Mouse (Mus musculus) c-Kit-positive CD71-positive TER-119-positive erythroid progenitor cells, embryonic 14.5 days (primary cell): ENCODE measurements around the gene Rps6ka5.

Experiments
- DNase-seq: peaks from one replicate; pipeline ENCODE4 v3.0.0-alpha.2; 2013; ENCODE audit warnings: low spot score

Gene Rps6ka5

DNA sequence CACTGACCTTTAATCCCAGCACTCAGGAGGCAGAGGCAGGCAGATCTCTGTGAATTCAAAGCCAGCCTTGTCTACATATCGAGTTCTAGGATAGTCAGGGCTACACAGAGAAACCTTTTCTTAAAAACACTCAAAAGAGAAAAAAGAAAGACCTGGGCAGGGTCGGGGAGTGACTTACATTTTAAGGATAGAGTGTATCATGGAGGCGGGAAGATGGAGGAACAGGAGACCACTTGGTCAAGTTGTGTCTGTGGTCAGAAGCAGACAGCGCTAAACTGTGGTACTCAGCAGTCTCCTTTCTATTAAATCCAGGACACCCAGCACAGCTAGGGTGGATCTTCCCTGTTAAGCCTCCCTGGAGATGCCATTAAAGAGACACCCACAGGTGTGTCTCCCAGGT is at the start of gene Rps6ka5:
Rps6ka5 (minus strand) TSS at position 333 of the 400 bp plus-strand sequence.
- DNase-seq, result no peak

DNA sequence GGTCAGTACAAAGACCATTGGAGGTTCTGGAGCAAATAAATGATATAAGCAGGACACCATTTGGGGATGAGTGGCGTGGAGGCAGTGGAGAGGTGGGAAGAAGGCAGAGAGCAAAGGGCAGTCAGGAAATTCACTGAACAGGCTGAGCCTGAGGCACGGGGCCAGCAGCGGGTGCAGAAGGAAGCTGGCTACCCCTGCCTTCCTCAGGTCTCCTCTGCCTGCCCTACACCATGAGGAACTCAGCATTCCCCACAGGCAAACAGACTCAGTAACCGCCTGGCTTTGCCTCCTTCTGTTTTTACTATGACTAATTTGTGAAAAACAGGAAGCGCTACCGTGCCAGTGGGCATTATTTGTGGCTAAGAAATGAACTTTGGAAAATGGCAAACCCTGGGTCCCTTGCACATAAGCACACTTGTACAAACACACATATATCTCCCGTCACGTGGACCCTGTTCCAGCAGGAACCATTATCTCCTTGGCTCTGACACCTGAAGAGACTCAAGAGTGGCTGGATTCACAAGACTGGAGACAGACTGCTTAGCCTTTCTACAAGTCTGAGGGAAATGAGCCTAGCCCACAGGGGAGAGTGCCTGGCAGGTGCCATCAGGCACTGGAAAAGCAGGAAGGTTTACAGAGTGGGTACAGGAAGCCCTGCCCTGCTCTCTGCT is 49.3 kb upstream of the Rps6ka5 start:
- DNase-seq, result no peak

DNA sequence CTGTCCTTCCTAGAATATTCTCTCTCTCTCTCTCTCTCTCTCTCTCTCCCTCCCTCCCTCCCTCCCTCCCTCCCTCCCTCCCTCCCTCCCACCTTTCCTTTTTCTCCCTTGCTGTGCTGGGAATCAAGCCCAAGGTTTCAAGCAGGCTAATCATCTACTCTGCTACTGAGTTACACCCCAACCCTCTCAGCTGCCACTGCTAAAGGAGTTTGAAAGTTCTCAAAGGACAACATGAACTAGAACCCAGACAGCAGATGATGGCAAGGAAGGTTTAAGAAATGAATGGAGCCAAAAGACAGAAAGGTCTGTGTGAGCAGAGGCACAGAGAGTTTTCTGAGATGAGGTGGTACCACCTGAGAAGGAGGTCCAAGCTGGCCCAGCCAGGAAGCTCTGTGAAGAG is 48.5 kb upstream of the Rps6ka5 start:
- DNase-seq, result no peak

DNA sequence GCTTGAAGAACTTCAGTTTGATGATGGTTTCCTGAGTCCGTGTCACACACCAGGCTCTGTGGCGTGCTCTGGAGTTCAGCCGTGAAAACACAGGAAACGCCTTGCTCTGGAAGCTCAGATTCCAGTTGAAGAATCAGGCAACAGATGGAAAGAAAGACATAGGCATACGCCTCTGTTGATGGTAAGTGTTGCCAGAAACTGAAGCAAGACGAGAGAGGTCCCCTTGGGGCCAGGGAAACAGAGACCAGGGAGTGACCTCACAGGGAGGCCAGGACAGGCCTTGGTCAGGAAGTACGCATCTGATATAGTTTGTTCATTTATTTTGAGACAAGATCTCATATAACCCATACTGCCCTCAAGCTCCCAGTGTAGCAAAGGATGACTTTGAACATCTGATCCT is 48.0 kb upstream of the Rps6ka5 start:
- DNase-seq, result no peak

DNA sequence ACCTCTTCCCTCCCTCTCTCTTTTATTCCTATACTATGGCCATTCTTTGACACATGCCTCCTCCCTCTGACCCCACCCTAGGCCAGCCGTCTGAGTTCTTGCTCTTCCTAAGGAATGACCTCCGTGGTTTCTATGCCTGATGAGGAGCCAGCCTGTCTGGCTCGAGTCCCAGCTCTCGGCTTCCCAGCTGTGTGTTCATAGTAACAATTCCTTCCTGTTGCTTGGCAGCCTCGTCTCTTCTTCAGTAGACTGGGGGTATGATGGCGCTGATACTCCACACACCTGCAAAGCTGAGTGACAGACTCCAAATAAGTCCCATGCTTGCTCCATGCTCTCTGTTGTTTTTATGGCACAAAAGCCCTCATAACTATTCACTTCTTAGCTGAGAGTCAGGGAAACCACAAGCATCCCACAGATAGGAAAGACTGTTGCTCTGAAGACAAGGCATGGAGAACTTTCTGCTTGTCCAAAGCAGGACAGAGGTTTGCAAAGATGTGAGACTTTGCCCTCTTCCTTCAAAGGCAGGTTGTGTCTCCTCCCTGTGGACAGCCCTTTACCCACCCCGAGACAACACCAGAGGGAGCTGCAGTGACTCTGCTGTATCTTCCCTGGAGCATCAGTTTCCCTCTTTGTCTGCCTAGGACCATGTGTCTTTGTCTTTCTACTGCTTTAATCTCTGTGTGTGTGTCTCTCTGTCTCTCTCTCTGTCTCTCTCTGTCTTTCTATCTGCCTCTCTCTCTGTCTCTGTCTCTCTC is 45.6 kb upstream of the Rps6ka5 start:
- DNase-seq, result no peak

DNA sequence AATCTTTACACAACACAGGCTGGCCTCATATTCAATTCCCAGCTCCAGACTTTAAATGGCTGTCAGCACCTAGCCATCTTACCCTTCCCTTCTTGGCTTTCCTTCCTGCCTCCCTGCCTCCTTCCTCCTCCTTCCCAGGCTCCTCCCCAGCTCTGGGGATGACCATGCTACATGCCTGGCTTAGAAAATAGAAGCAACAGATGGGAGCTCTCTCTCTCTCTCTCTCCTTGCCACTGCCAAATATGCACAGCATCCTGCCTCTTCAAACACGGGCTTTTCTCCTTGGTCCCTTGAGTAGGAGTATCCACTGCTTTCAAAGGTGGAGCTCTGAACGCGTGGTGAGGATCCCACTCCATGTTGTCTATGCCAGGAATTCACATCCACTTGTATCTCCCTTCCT is 44.0 kb upstream of the Rps6ka5 start:
- no peak for DNase-seq

DNA sequence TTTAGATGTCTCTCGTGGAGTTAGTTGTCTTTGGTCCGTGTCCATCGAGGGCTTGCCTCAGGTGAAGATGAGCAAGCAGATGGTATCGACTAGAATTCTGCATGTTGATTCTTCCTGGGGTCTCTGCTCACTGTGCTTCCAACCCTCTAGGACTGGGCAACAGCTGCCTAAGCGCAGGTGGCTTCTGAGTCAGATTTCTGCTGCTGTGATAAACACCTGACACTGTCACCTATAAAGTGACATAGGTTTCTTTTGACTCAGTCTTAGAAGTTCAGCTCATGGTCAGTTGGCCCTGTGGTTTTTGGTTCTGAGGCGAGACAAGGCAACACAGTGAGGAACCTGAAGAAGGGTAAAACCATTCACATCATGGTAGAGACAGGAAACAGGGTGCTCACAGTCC is 43.1 kb upstream of the Rps6ka5 start:
- DNase-seq, result no peak

DNA sequence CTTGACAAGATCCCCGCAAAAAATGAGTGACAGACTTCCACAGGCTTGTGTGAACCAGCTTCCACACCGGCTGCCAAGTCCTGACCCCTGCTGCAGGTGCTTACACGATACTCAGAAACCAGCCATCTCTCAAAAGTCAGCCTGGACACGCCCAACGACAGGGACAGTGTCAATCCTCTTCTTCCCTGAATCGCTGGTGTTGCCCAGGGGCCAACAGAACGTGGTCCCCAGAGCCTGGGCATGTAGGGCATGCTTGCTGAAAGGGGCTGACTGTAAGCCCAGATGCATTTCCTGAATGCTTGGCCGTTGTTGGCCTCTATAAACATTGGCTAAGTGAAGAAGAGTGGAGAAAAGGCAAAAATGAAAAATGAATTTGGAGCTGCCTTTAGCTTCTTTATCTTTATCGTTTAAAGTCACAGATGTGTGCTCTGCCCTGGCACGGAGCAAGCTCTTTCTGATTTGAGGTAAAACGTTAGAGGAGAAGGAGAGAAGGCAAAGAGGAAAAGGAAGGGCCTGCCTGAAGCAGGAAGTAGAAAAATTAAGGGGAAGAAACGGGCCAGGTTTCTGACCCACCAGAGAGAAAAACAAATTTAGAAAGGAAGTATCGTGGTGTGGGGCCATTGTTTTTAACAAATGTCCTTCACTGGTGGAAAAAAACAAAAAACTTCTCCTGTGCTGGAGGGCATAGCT is 37.7 kb upstream of the Rps6ka5 start:
- no peak for DNase-seq

DNA sequence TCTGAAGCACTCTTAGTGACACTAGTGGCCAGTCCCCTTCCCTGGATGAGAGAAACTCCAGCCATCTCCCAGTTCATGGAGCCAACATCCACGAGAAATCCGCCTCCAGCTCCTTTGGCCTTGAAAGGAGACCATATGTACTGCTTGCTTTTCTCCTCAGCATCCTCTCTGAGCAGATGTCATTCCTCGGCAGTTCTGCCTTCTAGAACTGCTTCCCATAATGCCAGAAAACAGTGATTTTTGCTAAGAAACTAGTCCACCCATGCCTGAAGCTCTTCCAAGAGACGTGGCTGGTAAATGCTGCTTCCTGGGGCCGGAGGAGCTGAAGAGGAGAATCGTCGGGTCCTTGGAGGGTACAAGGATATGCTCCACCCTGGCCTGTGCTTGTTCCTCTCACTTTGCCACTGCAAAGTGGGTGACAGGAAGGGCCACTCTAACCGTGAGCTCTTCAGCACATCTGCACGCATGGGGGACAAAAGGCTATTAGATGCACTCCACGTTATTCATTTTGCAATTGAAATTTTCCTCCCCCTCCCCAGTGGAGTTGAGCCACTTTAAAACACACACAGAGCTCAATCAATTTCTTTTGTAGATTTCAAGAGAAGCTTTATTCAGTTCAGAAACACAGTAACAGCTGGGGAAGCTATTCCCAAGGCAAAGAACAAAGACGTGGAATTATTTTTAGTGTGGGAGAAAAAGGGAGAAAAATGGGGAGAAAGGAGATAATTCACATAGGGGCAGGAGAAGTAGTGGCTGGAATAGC is 36.1 kb upstream of the Rps6ka5 start:
- no peak for DNase-seq

DNA sequence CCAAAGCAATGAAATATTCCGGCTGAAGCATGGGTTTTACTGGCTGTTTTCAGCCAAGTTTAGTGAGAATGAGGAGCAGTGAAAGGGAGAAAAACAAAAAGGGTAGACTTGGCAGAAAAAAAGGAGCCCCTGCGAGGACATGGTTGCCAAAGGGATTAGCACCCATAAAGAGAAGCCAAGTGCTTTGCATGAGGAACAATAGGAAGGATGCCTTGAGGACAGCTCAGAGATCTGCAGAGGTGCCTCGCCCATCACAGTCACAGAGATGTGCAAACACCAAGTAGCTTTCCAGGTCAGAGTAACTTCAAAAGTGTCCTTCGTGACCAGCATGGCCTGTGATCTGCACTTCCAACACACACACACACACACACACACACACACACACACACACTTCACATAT is 30.6 kb upstream of the Rps6ka5 start:
- no peak for DNase-seq

DNA sequence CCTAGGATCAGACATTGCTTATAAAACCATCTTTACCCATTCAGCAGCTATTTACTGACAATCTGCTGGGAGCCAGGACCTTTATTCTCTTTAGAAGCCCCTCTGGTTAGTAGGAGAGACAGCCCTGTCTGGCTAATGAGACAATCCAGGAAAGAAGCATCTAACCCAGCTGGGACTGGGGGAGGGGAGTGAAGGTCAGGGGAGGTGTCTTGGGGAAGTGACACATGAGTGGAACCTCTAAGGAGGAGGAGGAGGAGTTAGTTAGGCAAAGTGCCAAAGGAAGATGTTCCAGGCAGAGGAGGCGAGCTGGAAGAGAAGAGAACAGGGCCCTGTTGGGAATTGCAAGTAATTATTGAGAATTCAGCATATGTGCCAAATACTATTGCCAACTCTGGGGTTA is 26.9 kb upstream of the Rps6ka5 start:
- DNase-seq, result no peak

DNA sequence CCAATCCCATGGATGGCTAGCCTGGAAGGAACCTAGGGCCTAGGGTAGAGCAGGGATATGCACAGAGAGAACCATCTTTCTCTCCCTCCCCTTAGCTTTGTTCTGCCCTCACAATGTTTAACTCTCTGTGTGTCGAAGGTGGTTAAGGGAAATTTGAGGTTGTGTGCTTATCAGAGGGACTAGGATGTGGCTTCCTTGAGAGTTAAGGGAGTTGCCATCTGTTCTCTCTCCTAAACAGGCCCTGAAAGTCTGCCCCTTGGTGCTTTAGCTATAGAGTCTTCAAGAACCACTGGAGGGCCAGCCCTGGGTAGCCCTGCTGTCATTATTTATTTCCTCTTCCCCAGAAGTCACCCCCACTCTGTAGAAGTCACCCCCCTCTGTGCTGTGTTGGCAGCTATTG is 26.2 kb upstream of the Rps6ka5 start:
- DNase-seq, result no peak

DNA sequence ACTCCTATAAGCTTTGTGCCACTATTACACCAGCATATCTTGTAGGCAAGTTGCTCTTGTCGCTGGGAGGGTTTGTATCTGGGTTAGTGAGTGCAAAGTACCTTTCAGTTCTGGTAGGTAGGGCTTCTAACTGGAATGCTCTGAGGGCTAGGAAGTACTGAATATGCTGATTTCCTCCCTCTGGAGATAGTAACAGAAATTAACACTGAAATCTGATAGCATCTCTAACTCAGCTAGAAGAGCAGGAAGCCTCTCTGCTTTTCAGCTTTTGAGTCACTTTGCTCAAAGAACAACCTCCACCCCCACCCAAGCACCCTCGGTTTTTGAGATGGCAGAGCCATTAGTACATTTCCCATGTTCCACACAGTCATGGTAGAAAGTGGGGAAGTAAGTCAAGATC is 15.7 kb upstream of the Rps6ka5 start:
- no peak for DNase-seq

DNA sequence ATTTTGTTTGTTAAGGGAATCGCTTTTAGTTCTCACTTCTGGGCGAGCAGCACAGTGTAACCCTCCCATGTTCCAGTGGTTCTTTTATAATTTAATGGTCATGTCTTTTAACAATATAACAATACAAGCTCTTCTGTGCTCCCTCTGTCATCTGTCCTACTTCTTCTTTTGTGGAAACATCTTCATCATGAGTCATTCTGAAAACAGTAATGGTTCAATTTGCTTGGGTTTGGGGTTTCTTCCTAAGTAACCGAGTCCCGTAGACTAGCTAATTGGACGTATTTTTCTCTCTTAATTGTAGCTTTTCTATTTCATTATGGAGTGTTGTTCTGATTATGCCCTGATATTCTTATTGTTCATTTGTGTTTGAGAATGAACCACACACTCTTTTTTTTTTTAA is 13.5 kb upstream of the Rps6ka5 start:
- no peak for DNase-seq

DNA sequence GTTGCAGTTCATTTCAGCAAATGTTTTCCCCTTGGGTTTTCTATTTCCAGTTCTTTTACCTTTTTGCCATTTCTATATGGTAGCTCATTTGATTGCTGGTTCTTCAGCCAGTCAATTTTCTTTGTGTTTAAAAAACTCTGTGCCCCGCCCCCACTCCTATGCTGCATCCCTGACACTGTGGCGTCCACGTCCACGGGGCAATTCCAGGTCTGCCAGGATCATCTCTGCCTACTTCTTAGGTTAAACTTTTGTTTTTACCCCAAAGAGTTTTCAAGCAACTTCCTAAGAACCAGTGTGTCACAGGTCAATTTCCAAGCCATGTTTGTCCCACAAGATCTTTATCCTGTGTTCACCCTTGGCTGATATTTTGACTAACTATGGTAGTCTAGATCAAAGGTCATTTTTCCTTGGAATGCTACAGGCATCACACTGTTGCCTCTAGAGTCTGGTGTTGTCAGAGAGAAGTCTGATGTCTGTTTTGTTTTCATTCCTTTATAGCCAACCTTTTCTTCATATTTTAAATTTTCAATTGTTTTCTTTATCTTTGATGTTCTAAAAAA is 12.3 kb upstream of the Rps6ka5 start:
- DNase-seq, result no peak

DNA sequence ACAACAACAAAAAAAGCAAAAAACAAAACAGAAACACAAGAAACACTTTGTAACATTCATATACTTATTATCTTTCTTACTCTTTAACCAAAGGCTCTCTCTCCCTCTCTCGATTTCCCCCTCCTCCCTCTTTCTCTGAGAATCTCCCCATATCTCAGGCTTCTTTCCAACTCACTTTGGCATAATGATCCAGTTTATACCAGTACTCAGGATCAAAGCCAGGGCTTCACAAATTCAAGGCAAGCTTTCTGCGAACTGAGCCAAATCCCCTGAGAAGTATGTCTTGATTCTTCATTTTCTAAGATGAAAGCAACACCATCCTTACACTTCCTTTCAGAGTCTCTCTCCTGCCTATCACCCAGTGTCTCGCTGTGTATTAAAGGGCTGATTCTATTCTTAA is 11.7 kb upstream of the Rps6ka5 start:
- no peak for DNase-seq

DNA sequence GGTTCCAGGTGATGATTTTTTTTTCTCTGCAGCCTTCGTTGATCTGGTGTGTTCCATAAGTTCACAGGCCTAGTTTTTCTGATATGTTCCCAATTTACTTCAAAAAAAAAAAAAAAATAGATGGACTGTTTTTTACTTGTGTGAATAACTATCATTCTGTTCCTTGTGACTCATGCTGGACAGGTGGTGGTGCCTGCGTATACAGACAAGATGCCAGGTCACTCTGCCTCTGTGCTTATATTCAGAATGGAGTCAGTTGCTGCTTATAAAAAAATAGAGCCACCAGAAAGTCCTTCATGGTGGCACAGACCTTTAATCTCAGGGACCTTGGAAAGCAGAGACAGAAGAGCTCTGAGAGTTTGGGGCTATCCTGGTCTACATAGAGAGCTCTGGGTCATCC is 8.8 kb upstream of the Rps6ka5 start:
- DNase-seq, result no peak

DNA sequence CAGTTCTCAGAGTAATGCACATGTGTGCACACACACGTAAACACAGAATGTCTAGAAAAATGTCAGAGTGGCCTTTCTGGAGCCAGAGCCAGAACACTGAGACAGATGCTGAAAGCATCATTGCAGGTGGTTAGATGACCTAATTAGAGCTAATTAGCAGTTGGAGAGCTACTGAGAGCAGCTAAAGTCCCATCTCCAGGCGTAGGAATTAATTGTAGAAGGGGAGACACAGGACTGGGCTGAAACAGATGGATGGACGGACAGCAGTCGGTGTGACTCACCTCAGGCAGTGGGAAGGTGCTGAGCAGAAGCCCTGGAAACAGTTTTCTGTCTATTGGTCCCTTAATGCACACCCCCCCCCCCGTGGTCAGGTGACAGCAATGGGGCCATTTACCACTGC is 8.4 kb upstream of the Rps6ka5 start:
- DNase-seq, result no peak

DNA sequence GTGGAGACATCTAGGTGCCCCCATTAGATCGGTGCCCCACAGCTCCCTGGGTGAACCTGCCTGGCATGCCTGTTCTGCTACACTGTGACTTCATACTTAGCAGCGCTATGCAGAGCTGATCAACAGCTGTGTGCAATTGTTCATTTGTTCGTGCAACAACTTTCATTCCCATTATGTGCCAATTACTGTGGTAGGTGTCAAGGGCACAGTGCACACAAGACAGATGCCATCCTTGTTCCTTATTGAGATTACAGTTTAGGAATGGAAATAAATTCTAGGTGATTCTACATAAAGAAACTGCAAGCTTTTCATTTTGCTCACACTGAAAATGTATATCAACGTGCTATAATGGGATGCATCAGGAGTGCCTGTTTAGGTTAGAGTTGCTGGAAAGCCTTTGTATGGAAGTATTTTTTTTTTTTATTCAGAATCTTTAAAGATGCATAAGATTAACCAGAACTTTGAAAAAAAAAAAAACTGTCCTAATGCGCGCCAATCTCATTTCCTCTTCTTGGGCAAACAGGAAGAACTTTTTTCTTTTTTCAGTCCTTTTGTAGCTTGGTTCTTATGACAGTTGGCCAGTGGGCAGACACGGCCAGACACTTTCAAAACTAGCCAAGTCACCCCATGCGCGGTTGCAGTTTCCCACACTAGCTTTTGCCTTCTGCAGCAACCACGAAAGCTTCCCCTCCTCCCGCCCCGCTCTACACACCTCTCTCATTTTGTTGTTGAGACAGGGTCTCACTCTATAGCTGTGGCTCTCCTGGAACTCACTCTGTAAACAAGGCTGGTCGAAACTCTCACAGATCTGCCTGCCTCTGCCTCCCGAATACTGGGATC is 2.1 kb upstream of the Rps6ka5 start:
- DNase-seq, result no peak

DNA sequence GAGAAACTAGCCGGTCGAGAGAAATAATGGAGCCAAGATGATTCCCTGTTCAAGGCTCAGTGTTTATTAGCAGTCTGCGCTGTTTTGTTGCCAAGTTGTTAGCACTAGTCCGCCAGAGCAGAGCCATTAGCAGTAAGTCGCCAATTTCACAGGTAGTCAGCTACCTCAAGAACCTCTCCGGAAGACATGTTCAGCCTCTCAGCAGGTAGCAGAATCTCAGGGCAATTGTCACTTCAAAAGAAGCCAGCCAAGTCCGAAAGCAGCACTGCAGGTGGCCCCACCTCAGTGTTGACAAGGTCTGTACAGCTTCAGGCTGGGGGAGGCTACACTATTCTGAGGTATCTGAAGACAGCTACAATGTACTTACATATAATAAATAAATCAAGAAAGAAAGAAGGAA is 1.1 kb upstream of the Rps6ka5 start:
- DNase-seq, result no peak

DNA sequence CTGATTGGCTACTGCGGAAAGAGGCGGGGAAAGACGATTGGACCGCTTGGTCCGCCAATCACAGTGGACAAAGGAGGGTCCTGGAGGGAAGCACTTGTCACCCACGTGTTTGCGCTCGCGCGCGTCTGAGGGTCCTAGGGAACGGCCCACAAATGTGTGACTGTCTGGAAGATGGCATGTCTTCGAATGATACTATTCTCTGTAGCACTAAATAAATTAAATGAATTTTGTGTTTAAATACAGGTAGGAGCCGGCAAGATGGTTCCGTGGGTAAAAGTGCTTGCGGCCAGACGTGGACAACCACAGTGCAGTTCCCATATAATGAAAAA is 1.4 kb downstream of the Rps6ka5 start:
- DNase-seq, result no peak
